Mouse (Mus musculus) mature B cell (primary cell): ENCODE measurements around the gene Clic4.

Source experiments
- in situ Hi-C: fragments of 300-500 bp; cut with MboI; formaldehyde crosslinking; loops from 2 replicates; pipeline ENCODE4 v1.14.3; 2019

The Clic4 gene

DNA sequence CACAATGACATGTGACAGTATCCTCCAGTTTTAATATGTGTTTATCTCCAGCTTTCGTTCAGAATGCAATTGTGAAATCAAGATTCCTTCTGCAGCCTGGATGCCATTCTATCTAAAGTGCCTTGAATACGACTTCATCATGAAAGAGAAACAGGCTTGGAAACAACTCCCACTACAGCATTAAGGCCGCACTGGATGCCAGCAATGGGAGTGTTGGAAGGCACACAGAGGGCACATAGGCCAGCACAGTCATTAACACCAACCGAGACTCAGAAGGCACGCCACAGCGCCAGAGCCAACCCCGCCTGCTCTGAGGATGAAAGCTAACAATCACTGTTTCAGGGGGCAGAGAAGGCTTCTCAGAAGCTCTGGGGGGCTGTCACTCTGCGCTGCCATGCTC is 37.1 kb downstream of the Clic4 start:
- in situ Hi-C loops: no loop called here

DNA sequence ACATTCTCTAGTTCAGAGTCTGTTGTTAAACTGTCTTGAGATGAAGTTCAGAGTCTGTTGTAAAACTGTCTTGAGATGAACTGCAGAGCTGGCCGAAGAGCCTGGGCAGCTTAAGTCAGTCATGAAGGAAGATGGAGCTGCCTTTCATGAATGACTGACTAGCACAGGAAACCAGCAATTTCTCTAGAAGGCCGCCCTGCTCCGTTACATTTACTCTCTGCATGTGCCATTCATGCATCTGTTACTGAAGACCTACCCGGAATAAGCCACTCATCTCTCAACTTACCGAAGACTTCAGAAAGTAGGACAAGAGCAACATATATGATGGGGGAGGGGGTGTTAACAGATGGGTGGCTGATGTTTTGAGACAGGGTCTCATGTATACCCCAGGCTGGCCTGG is 40.1 kb downstream of the Clic4 start:
- in situ Hi-C loops: no loop called here

DNA sequence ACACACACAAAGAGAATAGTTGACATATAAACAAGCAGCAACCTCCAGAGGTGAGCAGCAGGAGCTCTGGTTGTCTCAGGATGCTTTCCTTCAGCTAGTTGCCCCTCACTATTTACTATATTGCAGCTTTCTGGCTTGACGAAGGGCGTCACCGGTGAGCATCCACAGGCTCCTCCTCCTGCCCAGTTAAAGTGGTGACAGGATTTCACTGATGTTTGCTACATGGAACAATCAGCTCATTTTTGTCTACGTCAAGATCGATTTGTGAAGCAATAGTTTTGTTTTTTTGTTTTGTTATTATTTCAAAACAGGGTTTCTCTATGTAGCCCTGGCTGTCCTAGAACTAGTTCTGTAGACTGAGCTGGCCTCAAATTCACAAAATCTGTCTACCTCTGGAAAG is 41.1 kb downstream of the Clic4 start:
- in situ Hi-C loops: no loop called here

DNA sequence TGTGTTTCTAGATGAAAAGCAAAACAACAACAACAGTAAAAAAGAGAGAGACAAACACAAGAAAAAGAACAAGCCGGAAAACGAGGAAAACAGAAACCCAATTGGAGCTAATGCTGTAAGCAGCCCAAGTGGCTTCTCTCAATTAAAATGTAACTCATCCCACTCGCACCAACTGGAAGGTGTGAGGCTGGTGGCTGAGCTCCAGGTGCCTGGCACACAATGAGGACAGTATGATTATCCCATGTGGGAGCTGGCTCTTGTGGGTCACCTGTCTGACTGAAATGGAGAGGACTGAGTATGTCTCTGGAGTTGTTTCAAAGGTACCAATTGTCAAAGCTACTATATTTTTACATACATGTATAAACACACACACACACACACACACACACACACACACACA is 41.5 kb downstream of the Clic4 start:
- in situ Hi-C loops: no loop called here

DNA sequence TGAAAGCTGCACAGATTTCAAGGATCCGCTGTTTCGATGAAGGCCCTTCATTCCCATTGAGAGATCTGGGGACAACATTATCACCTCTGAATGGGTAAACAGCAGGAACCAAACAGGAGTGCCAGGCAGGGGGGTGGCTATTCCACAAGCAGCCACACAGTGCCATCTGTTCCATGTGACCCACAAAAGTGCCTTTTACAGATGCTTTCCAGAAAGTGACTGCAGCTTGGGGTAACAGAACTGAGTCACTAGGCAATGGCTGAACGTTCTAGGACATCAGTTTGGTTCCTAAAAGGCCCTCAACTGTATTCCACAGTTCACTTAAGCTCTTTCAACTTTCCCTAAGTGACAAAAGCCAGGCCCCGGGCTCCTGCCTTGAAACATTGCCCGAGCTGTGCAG is 42.0 kb downstream of the Clic4 start:
- in situ Hi-C loops: no loop called here

DNA sequence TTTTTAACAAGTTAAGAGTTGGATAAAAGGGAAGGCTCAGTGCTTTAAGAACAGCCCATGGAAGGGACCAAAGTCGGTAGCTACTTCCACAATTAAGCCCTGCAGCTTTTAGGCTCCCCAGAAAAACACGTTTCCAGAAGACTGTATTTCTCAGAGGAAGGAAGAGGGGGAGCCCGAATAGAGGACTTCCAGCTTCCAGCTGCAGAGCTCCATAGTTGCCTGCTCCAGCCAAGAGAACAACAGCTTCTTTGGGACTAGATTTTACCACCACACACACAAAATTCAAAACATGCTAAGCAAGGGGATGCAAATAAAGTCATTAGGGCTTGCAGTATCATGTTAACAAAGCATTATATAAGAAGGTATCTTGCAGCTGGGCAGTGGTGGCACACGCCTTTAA is 42.7 kb downstream of the Clic4 start:
- in situ Hi-C loops: no loop called here

- in situ Hi-C loops: no loop called here
These were observed 44.5 kb downstream of the Clic4 start for GRCm38 (mm10) chr4:135228136-135228535.

GRCm38 (mm10) chr4:135226008-135226667 is 46.5 kb downstream of the Clic4 start:
- in situ Hi-C loops: no loop called here

DNA sequence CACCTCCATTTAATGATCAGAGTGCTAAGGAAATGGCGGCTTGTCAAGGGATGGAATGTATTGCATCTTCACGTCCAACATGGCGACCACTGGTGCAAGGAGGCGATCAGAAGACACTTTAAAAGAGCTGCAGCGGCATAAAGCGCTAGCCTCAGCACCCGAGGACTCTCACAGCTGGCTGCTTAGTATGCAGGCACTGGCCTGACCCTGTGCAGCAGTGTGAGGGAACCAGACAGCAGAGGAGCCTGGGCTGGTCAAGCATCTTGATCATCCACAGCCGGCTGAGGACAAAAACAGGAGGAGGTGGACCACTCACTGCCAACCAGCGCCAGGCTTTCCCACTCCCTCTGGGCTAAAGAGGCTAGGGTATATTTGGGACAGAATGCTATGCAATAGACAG is 48.8 kb downstream of the Clic4 start:
- in situ Hi-C loops: loop anchor here (5.0 kb wide), 1 partner anchor 93 kb away; no protein-coding TSS in a partner anchor

- in situ Hi-C loops: loop anchor here (5.0 kb wide), 1 partner anchor 95 kb away; no protein-coding TSS in a partner anchor
These were observed 50.8 kb downstream of the Clic4 start for GRCm38 (mm10) chr4:135221632-135222407.

DNA sequence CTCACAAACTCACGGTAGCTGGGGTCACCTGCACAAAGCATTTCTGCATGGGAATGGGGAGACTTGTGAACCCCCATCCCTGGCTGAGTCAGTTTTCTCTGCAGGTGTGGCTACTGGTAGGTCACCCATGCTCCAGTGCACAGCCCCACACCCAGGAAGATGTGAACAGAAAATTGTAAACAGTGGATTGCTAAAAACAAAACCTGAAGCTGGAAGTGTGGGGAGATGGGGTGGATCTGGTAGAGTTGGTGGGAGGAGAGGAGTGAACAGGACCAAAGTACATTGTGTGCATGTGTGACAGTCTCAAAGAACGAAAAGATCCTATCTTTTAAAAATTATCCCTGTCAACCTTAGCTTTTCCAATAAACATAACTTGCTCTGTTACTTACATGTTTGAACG is 52.0 kb downstream of the Clic4 start:
- in situ Hi-C loops: loop anchor here (5.0 kb wide), 1 partner anchor 97 kb away; no protein-coding TSS in a partner anchor

- in situ Hi-C loops: loop anchor here (5.0 kb wide), 1 partner anchor 98 kb away; no protein-coding TSS in a partner anchor
These were observed 53.0 kb downstream of the Clic4 start for GRCm38 (mm10) chr4:135219652-135220051.

GRCm38 (mm10) chr4:135209846-135210245 is 62.8 kb downstream of the Clic4 start:
- in situ Hi-C loops: loop anchor here (5.0 kb wide), 1 partner anchor 143 kb away; no protein-coding TSS in a partner anchor

GRCm38 (mm10) chr4:135205711-135206600 is 66.7 kb downstream of the Clic4 start:
- in situ Hi-C loops: loop anchor here (5.0 kb wide), 1 partner anchor 139 kb away; no protein-coding TSS in a partner anchor

DNA sequence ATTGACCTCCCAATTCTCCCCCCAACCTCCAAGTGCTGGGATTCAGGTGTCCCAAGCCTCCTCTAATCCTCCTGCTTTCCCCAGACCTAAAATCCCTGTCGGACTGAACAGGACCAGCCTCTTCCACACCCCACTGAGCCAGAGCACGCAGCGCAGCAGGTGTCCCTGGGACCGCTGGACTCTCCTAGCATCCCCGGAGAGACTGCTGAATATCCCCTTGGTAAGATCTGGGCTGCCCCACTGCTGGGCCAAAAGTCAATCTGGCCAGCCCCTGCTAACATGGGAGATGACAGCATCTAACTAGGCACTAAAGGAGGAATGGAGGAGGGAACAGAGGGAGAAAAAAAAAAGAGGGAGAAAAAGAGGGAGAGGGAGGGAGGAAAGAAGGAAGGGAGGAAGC is 67.4 kb downstream of the Clic4 start:
- in situ Hi-C loops: loop anchor here (5.0 kb wide), 1 partner anchor 138 kb away; no protein-coding TSS in a partner anchor

DNA sequence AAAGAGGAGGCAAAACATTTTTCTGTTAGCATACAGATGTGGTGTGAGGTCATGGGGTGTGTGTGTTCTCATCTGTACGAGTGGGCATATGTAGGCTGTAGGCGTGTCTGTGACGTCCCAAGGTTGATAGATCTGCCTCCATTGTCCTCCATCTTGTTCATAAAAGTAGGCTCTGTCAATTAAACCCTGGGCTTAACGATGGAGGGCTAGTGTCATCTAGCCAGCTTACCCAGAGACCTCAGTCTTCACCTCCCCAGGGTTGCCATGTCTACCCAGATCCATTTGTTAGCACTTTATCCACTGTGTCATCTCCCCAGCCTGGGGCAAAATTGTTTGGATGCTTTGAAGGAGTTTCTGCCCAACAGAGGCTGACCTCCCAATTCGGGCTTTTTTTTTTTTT is 67.9 kb downstream of the Clic4 start:
- in situ Hi-C loops: loop anchor here (5.0 kb wide), 1 partner anchor 137 kb away; no protein-coding TSS in a partner anchor

GRCm38 (mm10) chr4:135203806-135204560 is 68.6 kb downstream of the Clic4 start:
- in situ Hi-C loops: no loop called here

DNA sequence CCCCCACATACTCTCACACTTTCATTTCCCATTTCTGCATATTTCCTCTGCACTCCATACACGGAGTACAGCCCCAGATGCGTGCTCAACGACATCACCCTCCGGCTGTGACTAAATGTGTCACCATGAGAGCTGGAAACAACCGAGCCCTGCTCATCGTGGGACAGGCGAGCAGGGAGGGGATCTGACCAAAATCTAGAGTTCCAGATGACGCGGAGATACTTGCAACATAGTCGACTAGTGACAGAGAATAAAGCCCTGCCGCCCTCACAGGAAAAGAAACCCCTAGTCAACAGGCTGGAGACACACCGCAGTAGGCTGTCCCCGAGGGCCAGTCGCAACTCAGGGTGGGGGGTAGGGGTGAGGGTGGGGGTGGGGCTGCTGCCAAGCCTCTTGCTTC is 69.3 kb downstream of the Clic4 start:
- in situ Hi-C loops: no loop called here

GRCm38 (mm10) chr4:135201771-135202170 is 70.8 kb downstream of the Clic4 start:
- in situ Hi-C loops: no loop called here

GRCm38 (mm10) chr4:135197857-135198256 is 74.8 kb downstream of the Clic4 start:
- in situ Hi-C loops: no loop called here

- in situ Hi-C loops: no loop called here
These were observed 79.8 kb downstream of the Clic4 start for GRCm38 (mm10) chr4:135192841-135193240.
